Mouse (Mus musculus) MEL (cell line): ENCODE data around the gene Polr2e. TPM values are rescaled to one million over a fixed set of nuclear protein-coding genes. Genes with fewer than 3 reads are reported as not detected.
A peak's percentile ranks its signal among the peaks of the same experiment; 100 is the strongest.
"Not testable (repeated sequence)": the region's sequence is repeated elsewhere in the genome, so short reads cannot be mapped to it uniquely, and the experiment has no call there.

Experiments
- DNase-seq: peaks from one replicate; pipeline ENCODE4 v3.0.0; 2011; ENCODE audit warnings: low read depth, low spot score
- H3K27ac ChIP-seq: 2 replicates; pipeline ENCODE4 v1.5.1; 2012; ENCODE audit warnings: low read depth, mild to moderate bottlenecking, control low read depth, low read length, moderate library complexity; ENCODE audit not compliant: control insufficient read depth
- H3K27me3 ChIP-seq, 2 experiments: fragments of 150-350 bp in 1 of 2; sonication (generic) in 1 of 2; 2 replicates each; pipeline ENCODE4 v1.6.1; 2012; ENCODE audit warnings: low read length in 2 of 2, mild to moderate bottlenecking in 2 of 2, improper control_type of control experiment in 1 of 2, moderate library complexity in 1 of 2; ENCODE audit not compliant: insufficient read depth in 2 of 2, control insufficient read depth in 1 of 2
- H3K36me3 ChIP-seq, 2 experiments: 2 replicates each; pipeline ENCODE4 v1.6.1; 2012 to 2014; ENCODE audit warnings: low read length in 2 of 2, improper control_type of control experiment in 1 of 2, inconsistent platforms in 1 of 2, mild to moderate bottlenecking in 1 of 2; ENCODE audit not compliant: insufficient read depth in 2 of 2, control insufficient read depth in 1 of 2
- H3K4me1 ChIP-seq, 2 experiments: fragments of 150-350 bp in 1 of 2; sonication (generic) in 1 of 2; 2 replicates each; pipeline ENCODE4 v1.6.1; 2012; ENCODE audit warnings: low read length in 2 of 2, improper control_type of control experiment in 1 of 2, mild to moderate bottlenecking in 1 of 2; ENCODE audit not compliant: insufficient read depth in 2 of 2, control insufficient read depth in 1 of 2
- H3K4me3 ChIP-seq, 2 experiments: fragments of 150-350 bp in 1 of 2; sonication (generic) in 1 of 2; 2 replicates each; pipeline ENCODE4 v1.5.1; 2012; ENCODE audit warnings: low read depth in 2 of 2, low read length in 2 of 2, mild to moderate bottlenecking in 2 of 2, moderate library complexity in 2 of 2, control low read depth in 1 of 2, improper control_type of control experiment in 1 of 2; ENCODE audit not compliant: control insufficient read depth in 1 of 2, insufficient read depth in 1 of 2
- H3K79me2 ChIP-seq: 2 replicates; pipeline ENCODE4 v1.6.1; 2012; ENCODE audit warnings: mild to moderate bottlenecking, low read length, moderate library complexity; ENCODE audit not compliant: control insufficient read depth, poor library complexity, insufficient read depth
- H3K9ac ChIP-seq: 2 replicates; pipeline ENCODE4 v1.6.1; 2012; ENCODE audit warnings: low read depth, mild to moderate bottlenecking, control low read depth, low read length, moderate library complexity; ENCODE audit not compliant: control insufficient read depth, poor library complexity, severe bottlenecking
- H3K9me3 ChIP-seq: fragments of 150-350 bp; sonication (generic); replicated peaks from 2 replicates; pipeline ENCODE4 v1.6.1; 2012; ENCODE audit warnings: mild to moderate bottlenecking, low read length, improper control_type of control experiment, moderate library complexity; ENCODE audit not compliant: insufficient read depth
- CTCF ChIP-seq, 3 experiments: IDR thresholded peaks in 2 of 3; conservative IDR thresholded peaks in 1 of 3; 2 replicates each; pipeline ENCODE4 v1.5.1; 2011 to 2012; ENCODE audit warnings: low read length in 3 of 3, low read depth in 2 of 3, mild to moderate bottlenecking in 2 of 3, improper control_type of control experiment in 1 of 3, inconsistent platforms in 1 of 3, mixed read lengths in 1 of 3, moderate library complexity in 1 of 3; ENCODE audit not compliant: control insufficient read depth in 1 of 3, insufficient read depth in 1 of 3, poor library complexity in 1 of 3, severe bottlenecking in 1 of 3
- E2F4 ChIP-seq: IDR thresholded peaks from 2 replicates; pipeline ENCODE4 v1.6.1; 2011; ENCODE audit warnings: low read depth, low read length, improper control_type of control experiment, borderline replicate concordance
- ELF1 ChIP-seq: IDR thresholded peaks from 2 replicates; pipeline ENCODE4 v1.6.1; 2014; ENCODE audit warnings: low read depth, mild to moderate bottlenecking, inconsistent platforms, low read length, improper control_type of control experiment, moderate library complexity
- ETS1 ChIP-seq: IDR thresholded peaks from 2 replicates; pipeline ENCODE4 v1.6.1; 2012; ENCODE audit warnings: low read depth, mild to moderate bottlenecking, inconsistent platforms, low read length, improper control_type of control experiment, moderate library complexity
- GABPA ChIP-seq: IDR thresholded peaks from 2 replicates; pipeline ENCODE4 v1.6.1; 2012; ENCODE audit warnings: low read depth, mild to moderate bottlenecking, inconsistent platforms, low read length, improper control_type of control experiment, moderate library complexity
- GATA1 ChIP-seq: IDR thresholded peaks from 2 replicates; pipeline ENCODE4 v1.6.1; 2011; ENCODE audit warnings: low read depth, low read length, improper control_type of control experiment
- MAX ChIP-seq: IDR thresholded peaks from 2 replicates; pipeline ENCODE4 v1.6.1; 2011; ENCODE audit warnings: low read length, improper control_type of control experiment
- MYB ChIP-seq: IDR thresholded peaks from 2 replicates; pipeline ENCODE4 v1.6.1; 2011; ENCODE audit warnings: mild to moderate bottlenecking, low read depth, low read length, improper control_type of control experiment
- MYC ChIP-seq: IDR thresholded peaks from 2 replicates; pipeline ENCODE4 v1.6.1; 2011; ENCODE audit warnings: low read depth, mild to moderate bottlenecking, low read length, improper control_type of control experiment, moderate library complexity
- NELFE ChIP-seq: IDR thresholded peaks from 2 replicates; pipeline ENCODE4 v1.6.1; 2011; ENCODE audit warnings: low read depth, low read length, improper control_type of control experiment
- POLR2AphosphoS5 ChIP-seq: IDR thresholded peaks from 2 replicates; pipeline ENCODE4 v1.6.1; 2012; ENCODE audit warnings: low read depth, borderline replicate concordance, mild to moderate bottlenecking, inconsistent platforms, low read length, moderate library complexity, mixed read lengths
- RAD21 ChIP-seq: IDR thresholded peaks from 2 replicates; pipeline ENCODE4 v1.6.1; 2011; ENCODE audit warnings: mild to moderate bottlenecking, low read depth, low read length, improper control_type of control experiment
- RCOR1 ChIP-seq: IDR thresholded peaks from 2 replicates; pipeline ENCODE4 v1.6.1; 2012; ENCODE audit warnings: low read depth, mild to moderate bottlenecking, inconsistent platforms, low read length, improper control_type of control experiment
- SMC3 ChIP-seq: IDR thresholded peaks from 2 replicates; pipeline ENCODE4 v1.6.1; 2011; ENCODE audit warnings: low read depth, low read length, improper control_type of control experiment
- TAL1 ChIP-seq: IDR thresholded peaks from 2 replicates; pipeline ENCODE4 v1.6.1; 2012; ENCODE audit warnings: mild to moderate bottlenecking, inconsistent platforms, low read length, moderate library complexity, mixed read lengths
- TBP ChIP-seq: IDR thresholded peaks from 2 replicates; pipeline ENCODE4 v1.8.0; 2011; ENCODE audit warnings: low read depth, low read length, improper control_type of control experiment
- ZC3H11A ChIP-seq: IDR thresholded peaks from 2 replicates; pipeline ENCODE4 v1.6.1; 2012; ENCODE audit warnings: low read depth, mild to moderate bottlenecking, inconsistent platforms, low read length, improper control_type of control experiment
- ZKSCAN1 ChIP-seq: IDR thresholded peaks from 2 replicates; pipeline ENCODE4 v1.6.1; 2012; ENCODE audit warnings: low read depth, mild to moderate bottlenecking, inconsistent platforms, low read length, improper control_type of control experiment, moderate library complexity
- ZMIZ1 ChIP-seq: IDR thresholded peaks from 2 replicates; pipeline ENCODE4 v1.6.1; 2012; ENCODE audit warnings: low read depth, mild to moderate bottlenecking, inconsistent platforms, low read length, improper control_type of control experiment, moderate library complexity
- ZNF384 ChIP-seq: IDR thresholded peaks from 2 replicates; pipeline ENCODE4 v1.6.1; 2012; ENCODE audit warnings: low read depth, mild to moderate bottlenecking, inconsistent platforms, low read length, improper control_type of control experiment
- polyA plus RNA-seq, 2 experiments: library from polyadenylated mRNA; stranded (reverse) in 1 of 2; unstranded in 1 of 2; fragments of >175 nt in 1 of 2; fragments of >200 nt in 1 of 2; gene quantifications; 2 replicates each; pipeline versions ENCODE4 v1.2.1 to v1.2.4; 2012; ENCODE audit warnings: low replicate concordance in 2 of 2, low read depth in 1 of 2; ENCODE audit not compliant: insufficient read length in 2 of 2, insufficient read depth in 1 of 2, missing spikeins in 1 of 2
- total RNA-seq: library from RNA; depleted of rRNA; stranded (reverse); fragments of 300-350 nt; gene quantifications from 2 replicates; pipeline ENCODE4 v1.2.3, GENCODE M21; 2012

Gene Polr2e
- total and polyA plus RNA-seq, 3 experiments, result 169 to 279 (median 258) TPM

- H3K27ac ChIP-seq, H3K4me3 ChIP-seq, H3K27me3 ChIP-seq, DNase-seq, H3K79me2 ChIP-seq, H3K9me3 ChIP-seq, H3K9ac ChIP-seq: not testable (repeated sequence)
- H3K36me3 ChIP-seq, result peaks cover 0 to 24% of the 10 kb centered on the region in 2 experiments; a peak in 2 of 4 replicates
- peaks cover 18 to 23% of the 10 kb centered on the region in 2 experiments for H3K4me1 ChIP-seq
- TF ChIP-seq ZNF384, result peak; percentile 69
Observed at GRCm38 (mm10) chr10:80045364-80045763, 5.8 kb upstream of the Polr2e start.

GRCm38 (mm10) chr10:80044087-80044486 lies 4.5 kb upstream of the Polr2e start:
- no peak overlapping the region for H3K4me3 ChIP-seq
- H3K27me3 ChIP-seq, result no peaks in the 10 kb centered on the region
- no peak overlapping the region for H3K9ac ChIP-seq

GRCm38 (mm10) chr10:80041409-80042060 lies 1.9 kb upstream of the Polr2e start:
- H3K79me2 ChIP-seq, result peaks cover 19% of the 10 kb centered on the region
- peak; percentile 88 for TF ChIP-seq TBP

More at GRCm38 (mm10) chr10:80044087-80044486, 4.5 kb upstream of the Polr2e start:
- Histone ChIP-seq H3K36me3 (peaks cover 0 to 17% of the 10 kb centered on the region in 2 experiments; a peak in 2 of 4 replicates), H3K9me3 (no peaks in the 10 kb centered on the region), H3K4me1 (peaks cover 8 to 18% of the 10 kb centered on the region in 2 experiments), H3K27ac (no peak overlapping the region), H3K79me2 (peaks cover 4% of the 10 kb centered on the region)
- TF ChIP-seq ZNF384 (no peak), ZKSCAN1 (no peak), MAX (no peak), SMC3 (no peak), ZC3H11A (no peak), RCOR1 (no peak), GABPA (no peak), ETS1 (no peak), CTCF (IDR thresholded peaks at IDR 0.05 in 2 of 3, conservative IDR thresholded peaks at IDR 0.05 in 1 of 3; ENCODE audit: control insufficient read depth in 1 of 3, insufficient read depth in 1 of 3, low read depth in 2 of 3, low read length in 3 of 3, poor library complexity in 1 of 3, severe bottlenecking in 1 of 3) (no peak), RAD21 (no peak), MYC (no peak), MYB (no peak), ELF1 (no peak), E2F4 (no peak), ZMIZ1 (no peak), POLR2AphosphoS5 (no peak), TAL1 (no peak), NELFE (no peak), GATA1 (no peak)
- DNase-seq, result no peak

More at GRCm38 (mm10) chr10:80041409-80042060, 1.9 kb upstream of the Polr2e start:
- not testable (repeated sequence) for H3K27me3 ChIP-seq, DNase-seq, H3K4me3 ChIP-seq, H3K4me1 ChIP-seq, H3K9me3 ChIP-seq, H3K27ac ChIP-seq, H3K36me3 ChIP-seq, H3K9ac ChIP-seq
